Mouse (Mus musculus) megakaryocyte, embryonic 14.5 days (primary cell): ENCODE measurements around the gene Tut4.

Experiments used
- FLI1 ChIP-seq: IDR thresholded peaks from 2 replicates; pipeline ENCODE4 v1.6.1; 2012; ENCODE audit warnings: low read length, inconsistent platforms, mixed read lengths
- GATA1 ChIP-seq: IDR thresholded peaks from 3 replicates; pipeline ENCODE4 v1.6.1; 2012; ENCODE audit warnings: mixed read lengths, low read length, inconsistent platforms, borderline replicate concordance

DNA sequence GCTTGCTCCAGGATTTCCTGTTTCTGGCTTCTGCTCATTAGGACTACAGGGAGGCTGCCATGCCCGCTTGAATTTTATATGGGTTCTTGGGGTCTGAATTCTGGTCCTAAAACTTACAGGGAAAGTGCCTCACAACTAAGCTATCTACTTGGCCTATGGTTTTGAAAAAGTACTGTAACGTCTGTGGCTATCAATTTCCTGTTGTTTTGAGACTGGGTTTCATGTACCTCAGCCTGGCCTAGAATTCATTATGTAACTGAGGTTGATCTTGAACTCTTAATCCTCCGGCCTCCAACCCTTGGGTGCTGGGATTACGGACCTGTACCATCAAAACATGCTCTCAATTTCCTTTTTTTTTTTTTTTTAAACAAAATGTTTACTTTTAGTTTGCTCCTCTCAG, 25.0 kb upstream of the Tut4 start:
- TF ChIP-seq GATA1 (no peak), FLI1 (no peak)
